Mouse (Mus musculus) spleen, adult 2 months (tissue): ENCODE measurements at regions not wholly inside any gene's neighbourhood (a gene's known extent, or its start where the extent isn't known, plus 50 kb on each side); places are given as distances from the start of the nearest gene placed in this dataset.

Experiments
- CTCF ChIP-seq: fragments of 200-500 bp; IDR thresholded peaks from 2 replicates; pipeline ENCODE4 v1.5.1; 2011; ENCODE audit warnings: mild to moderate bottlenecking, inconsistent platforms; ENCODE audit not compliant: insufficient read depth, insufficient read length, insufficient replicate concordance; ENCODE audit errors: extremely low read depth
- POLR2A ChIP-seq: fragments of 200-500 bp; IDR thresholded peaks from 2 replicates; pipeline ENCODE4 v1.6.1; 2011; ENCODE audit warnings: low read depth, low read length, inconsistent platforms

GRCm38 (mm10) chr8:24335709-24336108 is 389.9 kb downstream of the Adam3 start:
- TF ChIP-seq CTCF (no peak), POLR2A (no peak)
